Mouse (Mus musculus) kidney, postnatal 0 days (tissue): Measurements from ENCODE around the gene Dennd1a. TPM values are rescaled to one million over a fixed set of nuclear protein-coding genes. Genes with fewer than 3 reads are reported as not detected.

Source experiments
- ATAC-seq: fragments of 200-750 bp; cut with Nextera tagmentation; replicated peaks from 2 replicates; pipeline ENCODE4 v1.8.0; 2017; ENCODE audit warnings: low read depth, moderate number of reproducible peaks, moderate TSS enrichment, moderate library complexity; ENCODE audit not compliant: low FRiP score
- DNase-seq: peaks from one replicate; pipeline ENCODE4 v3.0.0-alpha.2; 2016; ENCODE audit warnings: low spot score
- H3K27ac ChIP-seq: fragments of 300-500 bp; sonication (generic); 2 replicates; pipeline ENCODE4 v1.5.1; 2014; ENCODE audit warnings: mild to moderate bottlenecking
- H3K27me3 ChIP-seq: fragments of 300-500 bp; sonication (generic); 2 replicates; pipeline ENCODE4 v1.6.1; 2014; ENCODE audit warnings: low read length, mixed read lengths; ENCODE audit not compliant: insufficient read depth
- H3K36me3 ChIP-seq: fragments of 300-500 bp; sonication (generic); 2 replicates; pipeline ENCODE4 v1.6.1; 2014; ENCODE audit warnings: low read length, mixed read lengths; ENCODE audit not compliant: insufficient read depth
- H3K4me1 ChIP-seq: fragments of 300-500 bp; sonication (generic); replicated peaks from 2 replicates; pipeline ENCODE4 v1.6.1; 2014; ENCODE audit warnings: antibody characterized with exemption, low read length, mixed read lengths; ENCODE audit not compliant: insufficient read depth
- H3K4me2 ChIP-seq: fragments of 300-500 bp; sonication (generic); 2 replicates; pipeline ENCODE4 v1.6.1; 2014; ENCODE audit warnings: mild to moderate bottlenecking, low read length, moderate library complexity, mixed read lengths
- H3K4me3 ChIP-seq: fragments of 300-500 bp; sonication (generic); replicated peaks from 2 replicates; pipeline ENCODE4 v1.5.1; 2014; ENCODE audit warnings: low read depth, low read length
- H3K9ac ChIP-seq: fragments of 300-500 bp; sonication (generic); 2 replicates; pipeline ENCODE4 v1.6.1; 2014; ENCODE audit warnings: low read depth, low read length
- H3K9me3 ChIP-seq: fragments of 300-500 bp; sonication (generic); replicated peaks from 2 replicates; pipeline ENCODE4 v1.6.1; 2016; ENCODE audit warnings: low read length, inconsistent platforms, mixed read lengths
- CTCF ChIP-seq: IDR thresholded peaks from 2 replicates; pipeline ENCODE4 v1.5.1; 2016; ENCODE audit warnings: antibody characterized with exemption, low read depth, mild to moderate bottlenecking, moderate library complexity
- WGBS: fragments of 180-500 bp; shearing (Covaris S2); extraction: QIAGEN DNeasy Blood & Tissue Kit; methylation state at CpG from one replicate; pipeline ENCODE4 v1.1.7; 2014; 5-methylcytosine and 5-hydroxymethylcytosine counted together
- polyA plus RNA-seq: library from polyadenylated mRNA; unstranded; fragments of >200 nt; fragmentation: Nextera tagmentation; extraction: Ambion mirVana; gene quantifications from 2 replicates; pipeline ENCODE4 v1.2.1, GENCODE M21; 2015

The Dennd1a gene
- polyA plus RNA-seq, 1 experiment from 2014 or later = 10.6 TPM

- no peak overlapping the region for H3K9ac ChIP-seq
- TF ChIP-seq CTCF = no peak
- H3K36me3 ChIP-seq = no peaks in the 10 kb centered on the region
- no peak overlapping the region for H3K4me2 ChIP-seq
- DNase-seq (no peak), ATAC-seq (no peak)
- no peak overlapping the region for H3K4me3 ChIP-seq
- no peaks in the 10 kb centered on the region for H3K4me1 ChIP-seq
- no peaks in the 10 kb centered on the region for H3K9me3 ChIP-seq
- WGBS = 94% methylated on average over 3 of the region's 3 CpGs
- H3K27ac ChIP-seq = no peak overlapping the region
- no peaks in the 10 kb centered on the region for H3K27me3 ChIP-seq
These were observed 258.9 kb downstream of the Dennd1a start for GRCm38 (mm10) chr2:38028317-38028716.

GRCm38 (mm10) chr2:38025615-38026014, 261.6 kb downstream of the Dennd1a start:
- H3K4me3 ChIP-seq = no peak overlapping the region
- H3K36me3 ChIP-seq = no peaks in the 10 kb centered on the region
- no peak for TF ChIP-seq CTCF
- no peak overlapping the region for H3K9ac ChIP-seq
- H3K4me1 ChIP-seq = no peaks in the 10 kb centered on the region
- no peaks in the 10 kb centered on the region for H3K9me3 ChIP-seq
- H3K4me2 ChIP-seq = no peak overlapping the region
- ATAC-seq (no peak), DNase-seq (no peak)
- 58% methylated on average over 6 of the region's 6 CpGs for WGBS
- H3K27me3 ChIP-seq = no peaks in the 10 kb centered on the region
- H3K27ac ChIP-seq = no peak overlapping the region

- 78% methylated on average over 4 of the region's 4 CpGs for WGBS
- DNase-seq = no peak
- no peak for TF ChIP-seq CTCF
These were observed 263.5 kb downstream of the Dennd1a start for GRCm38 (mm10) chr2:38023741-38024130.

GRCm38 (mm10) chr2:38023054-38023740, 264.0 kb downstream of the Dennd1a start:
- Histone ChIP-seq H3K9me3 (no peaks in the 10 kb centered on the region), H3K4me3 (no peak overlapping the region), H3K36me3 (no peaks in the 10 kb centered on the region), H3K27me3 (no peaks in the 10 kb centered on the region), H3K9ac (no peak overlapping the region), H3K4me2 (no peak overlapping the region), H3K27ac (no peak overlapping the region), H3K4me1 (no peaks in the 10 kb centered on the region)
- no peak for ATAC-seq
- 59% methylated on average over 9 of the region's 9 CpGs for WGBS
- no peak for TF ChIP-seq CTCF
- DNase-seq = no peak

More at GRCm38 (mm10) chr2:38023741-38024130, 263.5 kb downstream of the Dennd1a start:
- H3K4me1 ChIP-seq = no peaks in the 10 kb centered on the region
- no peak for ATAC-seq
- H3K4me3 ChIP-seq = no peak overlapping the region
- H3K9ac ChIP-seq = no peak overlapping the region
- H3K36me3 ChIP-seq = no peaks in the 10 kb centered on the region
- H3K4me2 ChIP-seq = no peak overlapping the region
- H3K27ac ChIP-seq = no peak overlapping the region
- no peaks in the 10 kb centered on the region for H3K27me3 ChIP-seq
- H3K9me3 ChIP-seq = no peaks in the 10 kb centered on the region

- Histone ChIP-seq H3K9ac (no peak overlapping the region), H3K9me3 (no peaks in the 10 kb centered on the region), H3K4me3 (no peak overlapping the region), H3K4me2 (no peak overlapping the region), H3K4me1 (no peaks in the 10 kb centered on the region), H3K27ac (no peak overlapping the region), H3K36me3 (no peaks in the 10 kb centered on the region), H3K27me3 (no peaks in the 10 kb centered on the region)
- no peak for DNase-seq
- no peak for TF ChIP-seq CTCF
- no peak for ATAC-seq
- 95% methylated on average over 9 of the region's 9 CpGs for WGBS
These were observed 266.0 kb downstream of the Dennd1a start for GRCm38 (mm10) chr2:38021166-38021565.

GRCm38 (mm10) chr2:38014702-38015101, 272.5 kb downstream of the Dennd1a start:
- H3K36me3 ChIP-seq = no peaks in the 10 kb centered on the region
- no peak for TF ChIP-seq CTCF
- H3K4me2 ChIP-seq = no peak overlapping the region
- no peaks in the 10 kb centered on the region for H3K9me3 ChIP-seq
- WGBS = 80% methylated on average over 1 of the region's 1 CpGs
- ATAC-seq = no peak
- no peaks in the 10 kb centered on the region for H3K4me1 ChIP-seq
- no peak for DNase-seq
- no peak overlapping the region for H3K9ac ChIP-seq
- no peaks in the 10 kb centered on the region for H3K27me3 ChIP-seq
- H3K4me3 ChIP-seq = no peak overlapping the region
- H3K27ac ChIP-seq = no peak overlapping the region
